Mouse (Mus musculus): ENCODE data around the gene Dennd1a. TPM values are rescaled to one million over a fixed set of nuclear protein-coding genes. Genes with fewer than 3 reads are reported as not detected.

Gene Dennd1a
- total RNA-seq, 1 experiment from 2014 or later: 20.8 TPM

- no peak for ATAC-seq (replicated peaks in 1 of 2; ENCODE audit: insufficient read depth in 1 of 2, low FRiP score in 2 of 2, low TSS enrichment in 1 of 2, low read depth in 1 of 2, poor library complexity in 2 of 2, severe bottlenecking in 2 of 2)
Measured at GRCm38 (mm10) chr2:38263653-38264052, 23.5 kb downstream of the Dennd1a start.

GRCm38 (mm10) chr2:38259052-38259451, 28.1 kb downstream of the Dennd1a start:
- ATAC-seq (replicated peaks in 1 of 2; ENCODE audit: insufficient read depth in 1 of 2, low FRiP score in 2 of 2, low TSS enrichment in 1 of 2, low read depth in 1 of 2, poor library complexity in 2 of 2, severe bottlenecking in 2 of 2): no peak

- ATAC-seq (replicated peaks in 1 of 2; ENCODE audit: insufficient read depth in 1 of 2, low FRiP score in 2 of 2, low TSS enrichment in 1 of 2, low read depth in 1 of 2, poor library complexity in 2 of 2, severe bottlenecking in 2 of 2): no peak
Measured at GRCm38 (mm10) chr2:38237616-38238015, 49.6 kb downstream of the Dennd1a start.

GRCm38 (mm10) chr2:38235593-38235992, 51.6 kb downstream of the Dennd1a start:
- no peak for ATAC-seq (replicated peaks in 1 of 2; ENCODE audit: insufficient read depth in 1 of 2, low FRiP score in 2 of 2, low TSS enrichment in 1 of 2, low read depth in 1 of 2, poor library complexity in 2 of 2, severe bottlenecking in 2 of 2)

GRCm38 (mm10) chr2:38229882-38230281, 57.3 kb downstream of the Dennd1a start:
- no peak for ATAC-seq (replicated peaks in 1 of 2; ENCODE audit: insufficient read depth in 1 of 2, low FRiP score in 2 of 2, low TSS enrichment in 1 of 2, low read depth in 1 of 2, poor library complexity in 2 of 2, severe bottlenecking in 2 of 2)

GRCm38 (mm10) chr2:38223759-38224158, 63.4 kb downstream of the Dennd1a start:
- ATAC-seq (replicated peaks in 1 of 2; ENCODE audit: insufficient read depth in 1 of 2, low FRiP score in 2 of 2, low TSS enrichment in 1 of 2, low read depth in 1 of 2, poor library complexity in 2 of 2, severe bottlenecking in 2 of 2): no peak

GRCm38 (mm10) chr2:38221461-38221860, 65.7 kb downstream of the Dennd1a start:
- no peak for ATAC-seq (replicated peaks in 1 of 2; ENCODE audit: insufficient read depth in 1 of 2, low FRiP score in 2 of 2, low TSS enrichment in 1 of 2, low read depth in 1 of 2, poor library complexity in 2 of 2, severe bottlenecking in 2 of 2)

- ATAC-seq (replicated peaks in 1 of 2; ENCODE audit: insufficient read depth in 1 of 2, low FRiP score in 2 of 2, low TSS enrichment in 1 of 2, low read depth in 1 of 2, poor library complexity in 2 of 2, severe bottlenecking in 2 of 2): no peak
Measured at GRCm38 (mm10) chr2:38220687-38221435, 66.3 kb downstream of the Dennd1a start.

- no peak for ATAC-seq (replicated peaks in 1 of 2; ENCODE audit: insufficient read depth in 1 of 2, low FRiP score in 2 of 2, low TSS enrichment in 1 of 2, low read depth in 1 of 2, poor library complexity in 2 of 2, severe bottlenecking in 2 of 2)
Measured at GRCm38 (mm10) chr2:38219666-38220065, 67.5 kb downstream of the Dennd1a start.

GRCm38 (mm10) chr2:38213041-38213440, 74.1 kb downstream of the Dennd1a start:
- ATAC-seq (replicated peaks in 1 of 2; ENCODE audit: insufficient read depth in 1 of 2, low FRiP score in 2 of 2, low TSS enrichment in 1 of 2, low read depth in 1 of 2, poor library complexity in 2 of 2, severe bottlenecking in 2 of 2): no peak

GRCm38 (mm10) chr2:38211426-38211825, 75.8 kb downstream of the Dennd1a start:
- no peak for ATAC-seq (replicated peaks in 1 of 2; ENCODE audit: insufficient read depth in 1 of 2, low FRiP score in 2 of 2, low TSS enrichment in 1 of 2, low read depth in 1 of 2, poor library complexity in 2 of 2, severe bottlenecking in 2 of 2)

- ATAC-seq (replicated peaks in 1 of 2; ENCODE audit: insufficient read depth in 1 of 2, low FRiP score in 2 of 2, low TSS enrichment in 1 of 2, low read depth in 1 of 2, poor library complexity in 2 of 2, severe bottlenecking in 2 of 2): no peak
Measured at GRCm38 (mm10) chr2:38207752-38208151, 79.4 kb downstream of the Dennd1a start.

GRCm38 (mm10) chr2:38205281-38205680, 81.9 kb downstream of the Dennd1a start:
- ATAC-seq (replicated peaks in 1 of 2; ENCODE audit: insufficient read depth in 1 of 2, low FRiP score in 2 of 2, low TSS enrichment in 1 of 2, low read depth in 1 of 2, poor library complexity in 2 of 2, severe bottlenecking in 2 of 2): no peak

GRCm38 (mm10) chr2:38204696-38205095, 82.5 kb downstream of the Dennd1a start:
- ATAC-seq (replicated peaks in 1 of 2; ENCODE audit: insufficient read depth in 1 of 2, low FRiP score in 2 of 2, low TSS enrichment in 1 of 2, low read depth in 1 of 2, poor library complexity in 2 of 2, severe bottlenecking in 2 of 2): no peak

- ATAC-seq (replicated peaks in 1 of 2; ENCODE audit: insufficient read depth in 1 of 2, low FRiP score in 2 of 2, low TSS enrichment in 1 of 2, low read depth in 1 of 2, poor library complexity in 2 of 2, severe bottlenecking in 2 of 2): no peak
Measured at GRCm38 (mm10) chr2:38198072-38198471, 89.1 kb downstream of the Dennd1a start.

- no peak for ATAC-seq (replicated peaks in 1 of 2; ENCODE audit: insufficient read depth in 1 of 2, low FRiP score in 2 of 2, low TSS enrichment in 1 of 2, low read depth in 1 of 2, poor library complexity in 2 of 2, severe bottlenecking in 2 of 2)
Measured at GRCm38 (mm10) chr2:38196199-38197060, 90.8 kb downstream of the Dennd1a start.

GRCm38 (mm10) chr2:38192007-38192406, 95.2 kb downstream of the Dennd1a start:
- ATAC-seq (replicated peaks in 1 of 2; ENCODE audit: insufficient read depth in 1 of 2, low FRiP score in 2 of 2, low TSS enrichment in 1 of 2, low read depth in 1 of 2, poor library complexity in 2 of 2, severe bottlenecking in 2 of 2): no peak

GRCm38 (mm10) chr2:38191601-38192000, 95.6 kb downstream of the Dennd1a start:
- ATAC-seq (replicated peaks in 1 of 2; ENCODE audit: insufficient read depth in 1 of 2, low FRiP score in 2 of 2, low TSS enrichment in 1 of 2, low read depth in 1 of 2, poor library complexity in 2 of 2, severe bottlenecking in 2 of 2): no peak

Data from hematopoietic stem cell, adult 5-6 weeks (primary cell).